Mouse (Mus musculus): ENCODE measurements at regions not wholly inside any gene's neighbourhood (a gene's known extent, or its start where the extent isn't known, plus 50 kb on each side); places are given as distances from the start of the nearest gene placed in this dataset.

DNA sequence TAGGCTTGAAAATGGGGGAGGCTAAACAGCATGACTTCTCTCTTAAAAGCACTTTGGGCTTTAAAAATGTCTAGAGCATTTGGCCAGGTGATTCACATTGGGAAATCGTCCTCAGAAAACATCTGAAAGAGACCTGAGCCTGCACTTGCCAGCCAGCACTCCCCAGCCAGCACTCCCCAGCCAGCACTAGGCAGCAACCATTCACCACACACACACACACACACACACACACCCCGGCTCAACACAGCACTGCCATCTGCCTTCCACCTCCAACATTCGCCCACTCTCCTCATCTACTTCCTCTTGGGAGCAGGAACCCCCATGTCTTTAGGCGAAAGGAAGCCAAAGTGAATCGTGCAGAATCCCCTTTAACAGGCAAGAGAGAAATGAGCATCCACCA lies 85.4 kb downstream of the Atp23 start:
- no peak for DNase-seq

GRCm38 (mm10) chr10:126814968-126815367 lies 86.2 kb downstream of the Atp23 start:
- no peak for DNase-seq

- no peak for DNase-seq
These were observed 88.0 kb downstream of the Atp23 start for GRCm38 (mm10) chr10:126813051-126813593.

DNA sequence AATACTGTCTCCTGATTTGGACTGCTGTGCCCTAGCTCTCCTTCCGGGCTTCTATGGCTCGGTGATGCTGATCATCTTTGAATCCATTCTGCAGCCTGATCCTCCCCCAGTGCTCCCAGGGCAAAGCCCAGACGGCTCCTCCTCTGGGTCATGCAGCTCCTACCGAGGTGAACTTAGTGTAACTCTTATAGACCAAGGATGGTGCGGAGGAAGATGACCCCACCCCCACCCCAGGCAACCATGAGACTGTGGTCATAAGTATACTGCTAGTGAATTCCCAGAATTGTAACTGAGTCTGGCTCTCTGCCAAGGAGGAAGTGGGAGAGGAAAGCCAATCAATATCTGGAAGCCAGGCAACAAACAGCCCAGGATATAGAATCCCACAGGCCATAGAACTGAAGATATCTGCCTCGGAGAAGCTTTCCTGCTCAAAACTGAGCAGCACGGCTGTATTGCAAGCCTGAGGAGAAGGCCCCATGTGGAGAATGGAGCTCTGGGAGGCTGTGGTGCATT lies 88.9 kb downstream of the Atp23 start:
- no peak for DNase-seq

DNA sequence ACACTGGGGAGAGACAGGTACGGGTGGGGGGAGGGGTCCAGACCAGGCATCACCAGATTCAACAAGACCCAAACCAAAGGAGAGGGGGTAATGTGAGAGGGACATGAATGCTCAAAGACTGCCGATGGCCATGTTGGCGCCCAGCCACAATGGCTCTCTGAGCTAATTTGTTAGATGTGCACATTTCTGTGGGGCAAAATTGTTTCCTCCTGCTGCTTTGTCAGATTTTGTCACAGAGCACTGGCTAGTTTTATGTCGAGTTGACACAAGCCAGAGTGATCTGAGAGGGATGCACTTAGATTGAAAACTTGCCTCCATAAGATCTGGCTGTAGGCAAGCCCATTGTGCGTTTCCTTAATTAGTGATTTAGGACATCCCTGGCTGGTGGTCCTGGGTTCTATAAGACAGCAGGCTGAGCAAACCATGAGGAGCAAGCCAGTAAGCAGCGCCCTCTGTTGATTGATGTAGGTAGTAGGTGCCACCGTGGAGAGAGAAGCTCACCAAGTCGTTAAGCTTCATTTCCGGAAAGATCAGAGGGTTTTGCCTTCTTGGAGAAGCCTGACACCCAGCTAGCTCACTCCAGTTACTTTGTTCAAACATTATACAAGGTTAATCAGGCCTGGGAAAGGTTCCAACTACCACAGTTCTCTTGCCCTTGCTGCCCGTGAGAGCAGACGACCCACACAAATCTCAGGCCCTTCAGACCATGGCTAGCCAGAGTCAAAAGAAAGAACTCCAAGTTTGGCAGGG lies 90.6 kb downstream of the Atp23 start:
- DNase-seq = peak; percentile 51 to 54

DNA sequence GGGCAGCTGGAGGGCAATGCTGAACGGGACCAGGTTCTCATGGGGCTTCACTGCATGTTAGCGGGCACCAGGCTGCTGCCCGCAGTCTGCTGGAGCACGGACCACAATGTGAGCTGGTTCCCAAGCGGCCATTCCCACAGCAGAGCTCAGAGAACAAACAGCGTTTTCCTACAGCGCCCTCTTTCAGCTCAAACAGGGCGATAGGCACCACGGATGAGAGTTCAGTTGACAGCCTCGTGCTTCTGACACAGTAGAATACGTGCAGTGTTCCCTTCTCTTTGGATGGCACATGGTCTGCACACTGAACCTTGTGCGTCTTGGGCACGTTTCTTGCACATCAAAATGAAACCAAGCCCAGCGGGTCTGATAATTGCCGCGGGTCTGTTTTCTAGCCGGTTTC lies 91.6 kb downstream of the Atp23 start:
- peak in 1 of 2 experiments; percentile 7 for DNase-seq

GRCm38 (mm10) chr10:126806881-126807280 lies 94.3 kb downstream of the Atp23 start:
- no peak for DNase-seq

GRCm38 (mm10) chr10:126802732-126803131 lies 98.4 kb downstream of the Atp23 start:
- DNase-seq = no peak

- no peak for DNase-seq
These were observed 101.8 kb downstream of the Atp23 start for GRCm38 (mm10) chr10:126799393-126799792.

- DNase-seq = no peak
These were observed 108.0 kb downstream of the Atp23 start for GRCm38 (mm10) chr10:126793136-126793535.

DNA sequence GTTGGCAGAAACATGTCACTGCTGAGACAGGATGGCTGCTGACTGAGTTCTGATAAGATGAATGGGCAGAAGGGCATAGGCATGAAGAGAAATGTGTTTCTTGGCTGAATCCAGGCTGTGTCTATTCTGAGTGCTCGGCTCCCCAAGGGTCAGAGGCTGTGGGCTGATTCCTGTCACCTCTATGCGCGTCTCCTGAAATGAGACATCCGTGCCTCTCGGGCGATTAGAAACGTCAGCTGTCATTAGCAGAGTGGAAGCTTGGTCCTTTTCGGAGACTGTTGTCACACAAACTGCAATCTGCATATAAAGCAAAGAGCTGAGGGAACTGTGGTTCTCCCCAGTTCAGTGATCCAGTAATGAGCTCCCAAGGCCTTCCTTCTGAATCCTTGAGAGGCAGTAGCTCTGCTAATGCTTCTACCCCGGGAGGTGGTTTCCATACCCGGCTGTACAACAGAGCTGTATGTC lies 108.8 kb downstream of the Atp23 start:
- no peak for DNase-seq

GRCm38 (mm10) chr10:126788277-126788676 lies 112.9 kb downstream of the Atp23 start:
- DNase-seq = no peak

- DNase-seq = no peak
These were observed 118.0 kb downstream of the Atp23 start for GRCm38 (mm10) chr10:126783161-126783560.

DNA sequence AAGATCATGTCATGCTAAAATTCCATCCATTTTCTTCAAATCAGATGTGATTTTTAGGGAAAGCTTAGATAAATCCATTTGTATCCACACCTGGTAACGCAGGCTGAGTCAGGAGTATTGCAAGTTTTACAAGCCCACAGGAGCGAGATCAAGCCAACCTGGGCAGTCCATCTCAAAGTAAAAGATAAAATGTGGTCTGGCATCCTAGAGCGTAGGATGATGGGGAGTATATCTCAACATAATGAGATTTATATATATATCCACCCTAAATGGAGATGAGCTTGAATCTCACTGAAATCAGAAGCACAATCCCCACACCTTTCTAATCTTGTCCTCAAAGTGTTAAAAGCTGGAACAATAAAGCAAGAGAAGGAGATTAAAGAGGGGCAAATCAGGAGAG lies 124.6 kb downstream of the Atp23 start:
- DNase-seq = no peak

GRCm38 (mm10) chr10:126775946-126776345 lies 125.2 kb downstream of the Atp23 start:
- DNase-seq = no peak

- no peak for DNase-seq
These were observed 130.6 kb downstream of the Atp23 start for GRCm38 (mm10) chr10:126770446-126771020.

DNA sequence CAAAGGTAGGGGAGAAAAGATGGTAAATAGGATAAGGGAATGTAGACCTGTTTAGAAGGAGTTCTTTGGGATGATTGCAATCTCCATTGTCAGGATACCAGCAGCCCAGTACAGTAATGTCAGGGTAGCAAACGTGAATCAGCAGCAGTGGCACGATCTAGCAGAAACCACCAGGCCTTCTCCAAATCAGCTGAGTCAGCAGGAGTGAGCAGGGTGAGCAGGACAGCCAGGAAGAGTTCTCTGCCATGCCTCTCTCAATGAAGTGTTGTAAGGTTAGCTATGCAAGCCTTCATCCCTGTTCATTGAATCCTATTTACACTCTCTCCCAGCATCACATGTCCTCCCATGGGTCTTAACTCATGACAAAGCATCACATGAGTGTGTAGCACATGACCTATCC lies 135.5 kb downstream of the Atp23 start:
- no peak for DNase-seq

- DNase-seq = no peak
These were observed 136.4 kb downstream of the Atp23 start for GRCm38 (mm10) chr10:126764740-126765139.

DNA sequence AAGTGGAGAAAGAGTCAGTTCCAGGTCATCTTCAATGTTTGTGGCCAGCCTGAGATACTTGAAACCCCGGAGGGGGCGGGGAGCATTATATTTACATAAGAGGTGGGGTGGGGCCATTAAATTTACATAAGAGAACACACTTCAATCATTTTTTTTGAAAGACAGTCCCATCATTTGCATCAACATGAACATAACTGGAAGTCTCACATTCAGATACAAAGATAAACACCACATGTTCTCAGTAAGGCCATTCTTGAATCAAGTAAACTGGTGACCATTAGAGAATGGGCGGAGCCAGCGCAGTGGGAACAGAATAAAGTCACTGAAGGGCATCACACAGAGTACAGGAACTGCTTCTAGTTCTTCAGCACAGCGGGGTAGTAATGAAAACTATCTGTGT lies 137.2 kb downstream of the Atp23 start:
- DNase-seq = no peak

- no peak for DNase-seq
These were observed 142.5 kb downstream of the Atp23 start for GRCm38 (mm10) chr10:126758682-126759081.

DNA sequence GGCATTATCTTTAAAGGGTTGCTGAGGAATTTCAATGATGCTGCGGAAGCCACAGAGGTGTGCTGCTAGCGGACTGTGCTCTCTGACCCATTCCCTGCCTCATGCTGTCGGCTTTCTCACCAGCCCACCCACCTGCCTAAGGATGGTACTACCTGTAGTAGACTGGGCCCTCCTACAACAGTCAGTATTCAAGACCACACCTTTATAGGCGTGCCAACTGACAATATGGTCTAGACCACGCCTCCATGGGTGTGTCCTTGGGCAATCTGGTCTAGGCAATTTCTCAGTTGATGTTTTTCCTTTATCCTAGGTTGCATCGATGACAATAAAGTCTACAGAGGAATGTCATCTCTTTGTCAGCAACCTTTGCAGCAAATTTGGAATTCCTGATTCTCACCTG lies 148.0 kb downstream of the Atp23 start:
- DNase-seq = no peak

DNA sequence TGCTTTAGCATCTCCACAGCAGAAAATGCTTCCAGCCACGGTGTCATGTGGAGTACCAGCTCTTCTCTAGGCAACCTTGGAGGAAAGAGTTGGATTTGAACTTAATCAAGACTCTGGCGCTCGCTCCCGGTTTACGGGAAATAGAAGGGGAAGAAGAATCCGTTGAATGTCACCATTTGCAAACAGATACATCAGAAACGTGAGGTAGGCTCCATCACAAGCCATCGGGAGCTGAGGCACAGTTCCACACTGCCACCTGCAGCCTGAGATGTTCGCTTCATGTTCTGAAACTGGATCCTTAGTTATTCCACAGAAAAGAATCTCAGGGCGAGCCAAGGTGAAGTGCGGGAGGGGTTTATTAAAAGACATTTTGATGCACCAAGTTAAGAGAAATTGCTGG lies 148.5 kb downstream of the Atp23 start:
- DNase-seq = no peak

- no peak for DNase-seq
These were observed 152.3 kb downstream of the Atp23 start for GRCm38 (mm10) chr10:126748696-126749466.
